Mouse (Mus musculus): ENCODE results near the gene Hspa2.

The Hspa2 gene

DNA sequence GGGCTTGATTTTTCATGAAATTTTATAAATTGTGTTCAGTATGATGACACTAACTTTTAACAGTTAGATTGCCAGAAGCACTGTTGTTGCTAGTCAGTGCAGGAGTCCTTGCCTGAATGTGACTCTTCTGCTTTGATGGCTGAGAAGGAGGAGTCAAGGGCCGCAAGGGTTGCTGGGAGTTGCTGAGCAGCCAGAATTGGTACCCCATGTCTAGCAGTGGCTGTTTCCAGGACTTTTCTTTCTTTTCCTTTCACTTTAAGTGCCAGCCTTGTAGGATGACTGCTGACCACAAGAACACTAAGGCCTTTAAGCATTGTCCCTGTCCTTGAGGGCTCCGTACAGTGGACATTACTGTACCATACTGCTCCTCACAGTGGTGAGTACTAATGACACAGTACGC lies 26.2 kb upstream of the Hspa2 start:
- WGBS = 80% methylated on average over 3 of the region's 3 CpGs

DNA sequence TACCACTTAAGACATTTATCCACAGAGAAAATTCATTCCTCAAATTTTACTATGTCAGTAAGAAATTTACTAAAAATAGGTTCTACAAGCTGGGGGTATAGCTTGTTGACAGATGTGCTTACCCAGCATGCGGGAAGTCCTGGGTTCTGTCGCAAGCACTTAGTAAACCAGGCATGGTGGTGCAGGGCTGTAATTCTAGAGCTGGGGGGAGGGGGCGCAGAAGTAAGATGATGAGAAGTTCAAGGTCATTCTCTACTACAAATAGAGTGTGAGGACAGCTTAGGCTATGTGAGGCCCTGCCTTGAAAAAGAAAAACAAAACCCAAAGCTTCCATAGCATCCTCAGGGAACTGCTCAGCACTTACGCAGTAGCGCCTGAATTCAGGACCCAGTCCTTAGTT lies 25.4 kb upstream of the Hspa2 start:
- WGBS = 92% methylated on average over 5 of the region's 5 CpGs

DNA sequence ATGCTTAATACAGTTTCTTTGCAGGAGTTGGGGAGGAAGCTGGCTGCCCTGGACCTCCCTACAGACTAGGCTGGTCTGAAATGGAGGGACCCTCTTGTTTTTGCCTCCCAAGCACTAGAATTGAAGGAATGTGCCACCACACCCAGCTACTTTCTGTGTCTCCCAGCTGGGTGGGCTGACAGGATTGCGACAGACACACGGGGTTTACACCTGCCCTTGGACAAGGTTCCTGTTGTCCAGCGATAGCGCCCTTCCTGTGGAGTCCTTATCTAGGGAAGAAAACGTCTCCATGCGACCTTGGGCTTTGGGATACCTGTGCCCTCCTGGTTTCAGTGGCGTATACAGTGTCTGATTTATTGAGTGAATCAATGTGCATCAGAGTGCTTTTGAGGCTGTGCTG lies 23.8 kb upstream of the Hspa2 start:
- 85% methylated on average over 7 of the region's 7 CpGs for WGBS

DNA sequence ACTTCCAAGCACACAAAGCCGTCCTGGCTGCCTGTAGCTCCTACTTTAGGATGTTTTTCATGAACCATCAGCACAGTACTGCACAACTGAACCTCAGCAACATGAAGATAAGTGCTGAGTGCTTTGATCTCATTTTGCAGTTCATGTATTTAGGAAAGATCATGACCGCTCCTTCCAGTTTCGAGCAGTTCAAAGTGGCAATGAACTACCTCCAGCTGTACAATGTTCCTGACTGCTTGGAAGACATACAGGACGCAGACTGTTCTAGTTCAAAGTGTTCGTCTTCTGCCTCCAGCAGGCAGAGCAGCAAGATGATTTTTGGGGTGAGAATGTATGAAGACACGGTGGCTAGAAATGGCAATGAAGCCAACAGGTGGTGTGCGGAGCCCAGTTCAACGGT lies 18.6 kb upstream of the Hspa2 start:
- 93% methylated on average over 8 of the region's 8 CpGs for WGBS

DNA sequence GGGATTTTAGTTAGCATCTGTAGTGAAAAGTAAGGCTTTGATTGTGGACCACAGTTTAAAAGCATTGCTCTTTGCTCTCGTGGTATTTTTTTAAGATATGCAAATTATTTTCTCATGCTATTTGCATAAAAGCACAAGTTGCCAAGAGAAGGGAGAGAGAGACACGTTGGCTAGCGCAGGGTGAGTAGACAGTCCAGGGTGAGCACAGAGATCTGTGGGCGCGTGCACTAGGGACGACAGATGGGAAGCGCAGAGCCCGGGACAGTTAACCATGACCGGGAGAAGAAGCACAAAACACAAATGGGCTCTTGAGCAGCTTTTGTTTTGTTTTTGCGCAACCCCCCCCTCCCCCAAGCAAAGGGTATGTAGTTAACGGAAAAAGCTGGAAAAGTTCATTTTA lies 15.2 kb upstream of the Hspa2 start:
- 55% methylated on average over 11 of the region's 11 CpGs for WGBS

DNA sequence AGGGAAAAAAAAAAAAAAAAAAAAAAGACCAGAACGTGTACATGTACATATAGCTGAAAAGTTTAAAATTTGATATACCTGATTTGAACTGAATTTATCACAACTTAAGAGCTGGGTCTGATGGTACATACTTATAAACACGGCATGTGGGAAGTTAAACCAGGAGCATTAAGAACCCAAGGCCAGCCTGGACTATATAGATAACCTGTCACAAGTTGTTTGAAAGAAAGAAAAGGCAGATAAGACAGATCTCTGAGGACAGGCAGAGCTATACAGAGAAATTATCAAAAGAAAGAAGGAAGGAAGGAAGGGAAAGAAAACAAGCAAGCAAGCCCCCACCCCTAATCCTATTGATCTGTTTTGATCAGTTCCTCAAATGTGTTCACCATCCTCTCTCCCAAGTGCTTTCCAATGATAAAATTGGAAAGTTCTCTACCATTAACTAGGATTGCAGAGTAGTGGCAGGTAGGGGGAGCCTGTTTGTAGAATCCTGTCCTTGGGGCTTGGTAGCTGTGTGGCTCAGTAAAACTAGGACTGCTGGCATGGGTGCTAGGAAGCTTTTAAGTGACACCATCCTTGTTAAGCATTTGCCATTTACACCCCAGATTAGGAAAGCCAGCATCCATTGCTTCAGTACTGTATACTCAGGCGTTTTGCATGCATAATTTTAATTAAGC lies 12.2 kb upstream of the Hspa2 start:
- 86% methylated on average over 3 of the region's 3 CpGs for WGBS

DNA sequence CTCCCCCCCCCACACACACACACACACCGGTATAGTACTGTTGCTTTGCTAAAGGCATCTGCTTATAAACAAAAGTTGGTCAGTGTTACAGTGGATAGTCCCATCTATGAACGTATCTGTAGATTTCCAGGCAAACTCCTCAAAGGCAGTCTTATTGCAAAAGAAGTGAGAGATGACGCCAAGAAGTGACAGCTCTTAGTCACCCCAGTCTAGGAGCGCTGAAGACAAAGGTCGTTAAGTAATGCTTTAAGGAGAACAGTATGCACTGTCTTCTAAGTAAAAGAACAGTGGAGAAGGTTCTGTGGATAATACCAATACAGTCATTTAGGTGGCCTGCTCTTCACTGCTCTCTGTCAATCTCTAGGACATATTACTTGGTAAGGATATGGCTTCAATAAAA lies 11.0 kb upstream of the Hspa2 start:
- WGBS = 77% methylated on average over 5 of the region's 5 CpGs

DNA sequence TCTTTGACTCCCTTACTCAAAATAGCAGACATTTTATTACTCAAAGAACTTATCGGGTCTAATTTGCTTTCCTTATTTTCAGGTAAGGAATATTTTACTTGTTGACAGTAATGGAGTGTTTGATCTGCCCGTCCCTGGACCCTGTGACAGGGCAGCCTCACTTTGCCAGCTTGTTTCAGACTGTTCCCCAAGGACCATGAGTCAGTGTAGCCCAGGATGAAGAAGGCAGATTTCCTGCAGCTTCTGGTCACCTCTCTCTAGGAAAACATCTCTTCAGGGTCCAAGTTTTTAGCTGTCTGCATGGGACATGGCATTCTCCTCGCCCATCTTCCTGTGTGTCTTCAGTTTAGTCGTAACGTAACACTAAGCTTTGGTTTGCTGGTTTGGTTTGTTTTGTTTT lies 6.7 kb upstream of the Hspa2 start:
- 94% methylated on average over 5 of the region's 5 CpGs for WGBS

DNA sequence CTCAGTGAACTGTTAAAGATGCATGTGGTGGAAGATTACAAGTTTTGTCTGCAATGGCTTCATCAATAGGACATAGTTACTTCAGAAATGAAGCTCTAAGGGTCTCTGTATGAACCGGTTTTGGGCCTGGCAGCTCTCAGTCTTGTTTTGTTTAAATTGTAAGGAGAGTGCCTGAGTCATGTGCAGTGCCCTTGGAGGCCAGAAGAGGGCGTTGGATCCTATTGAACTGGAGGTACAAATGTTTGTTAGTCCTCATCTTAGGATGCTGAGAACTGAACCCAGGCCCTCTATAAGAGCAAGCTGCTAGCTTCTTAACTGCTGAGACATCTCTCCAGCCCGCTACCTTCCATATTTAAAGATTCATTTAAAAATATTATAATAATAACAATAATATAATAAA lies 2.3 kb upstream of the Hspa2 start:
- WGBS = 62% methylated on average over 3 of the region's 3 CpGs

DNA sequence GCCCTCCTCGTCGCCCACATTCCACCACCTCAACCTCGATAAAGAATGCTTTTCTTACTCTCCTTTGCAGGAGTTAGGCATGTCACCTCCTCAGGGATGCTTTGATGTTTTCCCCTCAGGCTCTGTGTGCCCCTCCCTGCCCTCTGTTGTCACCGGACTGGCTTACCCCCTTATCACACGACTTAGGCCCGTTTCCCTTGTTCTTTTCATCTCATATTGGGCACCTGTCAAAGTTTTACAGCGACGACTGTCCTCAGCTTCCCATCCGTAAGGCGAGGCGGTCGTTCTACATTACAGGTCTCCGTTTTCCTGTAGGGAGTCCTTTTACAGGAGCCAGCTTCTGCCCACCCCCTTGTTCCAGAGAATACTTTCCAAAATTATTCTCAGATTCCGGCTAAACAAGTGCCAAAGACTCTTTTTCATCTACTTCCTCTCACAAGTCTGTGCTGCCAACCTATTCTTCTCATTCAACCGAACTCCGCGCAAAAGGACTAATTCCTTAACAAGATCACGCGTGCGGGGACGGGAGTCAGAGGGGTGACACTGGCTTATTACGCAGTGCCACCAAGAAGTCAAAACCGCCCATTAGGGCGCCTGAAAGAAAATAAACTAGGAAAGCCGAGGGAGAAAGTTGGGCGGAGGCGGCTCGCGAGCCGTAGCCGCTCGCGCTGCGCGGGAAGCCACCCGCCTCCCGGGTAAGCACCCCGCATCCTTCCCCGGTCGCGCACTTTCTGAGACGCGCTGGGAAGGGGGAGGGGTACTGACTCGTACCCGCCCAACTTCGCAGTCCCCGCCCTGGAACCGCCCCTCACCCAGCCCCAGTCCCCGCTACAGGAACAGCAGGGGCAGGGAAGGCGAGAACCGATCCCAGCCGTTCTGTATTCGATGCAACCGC lies 738 bp upstream of the Hspa2 start:
- WGBS = 3% methylated on average over 54 of the region's 54 CpGs

DNA sequence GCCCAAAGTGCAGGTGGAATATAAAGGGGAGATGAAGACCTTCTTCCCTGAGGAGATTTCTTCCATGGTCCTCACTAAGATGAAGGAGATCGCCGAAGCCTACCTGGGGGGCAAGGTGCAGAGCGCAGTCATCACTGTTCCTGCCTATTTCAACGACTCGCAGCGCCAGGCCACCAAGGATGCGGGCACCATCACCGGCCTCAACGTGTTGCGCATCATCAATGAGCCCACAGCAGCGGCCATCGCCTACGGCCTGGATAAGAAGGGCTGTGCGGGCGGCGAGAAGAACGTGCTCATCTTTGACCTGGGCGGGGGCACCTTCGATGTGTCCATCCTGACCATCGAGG lies 833 bp downstream of the Hspa2 start:
- WGBS = 9% methylated on average over 20 of the region's 20 CpGs

DNA sequence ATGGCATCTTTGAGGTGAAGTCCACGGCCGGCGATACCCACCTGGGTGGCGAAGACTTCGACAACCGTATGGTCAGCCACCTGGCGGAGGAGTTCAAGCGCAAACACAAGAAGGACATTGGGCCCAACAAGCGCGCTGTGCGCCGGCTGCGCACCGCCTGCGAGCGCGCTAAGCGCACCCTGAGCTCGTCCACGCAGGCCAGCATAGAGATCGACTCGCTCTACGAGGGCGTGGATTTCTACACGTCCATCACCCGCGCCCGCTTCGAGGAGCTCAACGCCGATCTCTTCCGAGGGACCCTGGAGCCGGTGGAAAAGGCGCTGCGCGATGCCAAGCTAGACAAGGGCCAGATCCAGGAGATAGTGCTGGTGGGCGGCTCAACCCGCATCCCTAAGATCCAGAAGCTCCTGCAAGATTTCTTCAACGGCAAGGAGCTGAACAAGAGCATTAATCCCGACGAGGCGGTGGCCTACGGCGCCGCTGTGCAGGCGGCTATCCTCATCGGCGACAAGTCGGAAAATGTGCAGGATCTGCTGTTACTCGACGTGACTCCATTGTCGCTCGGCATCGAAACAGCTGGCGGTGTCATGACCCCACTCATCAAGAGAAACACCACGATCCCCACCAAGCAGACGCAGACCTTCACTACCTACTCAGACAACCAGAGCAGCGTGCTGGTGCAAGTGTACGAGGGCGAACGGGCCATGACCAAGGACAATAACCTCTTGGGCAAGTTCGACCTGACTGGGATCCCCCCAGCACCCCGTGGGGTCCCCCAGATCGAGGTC lies 1.4 kb downstream of the Hspa2 start:
- WGBS = 4% methylated on average over 64 of the region's 64 CpGs

DNA sequence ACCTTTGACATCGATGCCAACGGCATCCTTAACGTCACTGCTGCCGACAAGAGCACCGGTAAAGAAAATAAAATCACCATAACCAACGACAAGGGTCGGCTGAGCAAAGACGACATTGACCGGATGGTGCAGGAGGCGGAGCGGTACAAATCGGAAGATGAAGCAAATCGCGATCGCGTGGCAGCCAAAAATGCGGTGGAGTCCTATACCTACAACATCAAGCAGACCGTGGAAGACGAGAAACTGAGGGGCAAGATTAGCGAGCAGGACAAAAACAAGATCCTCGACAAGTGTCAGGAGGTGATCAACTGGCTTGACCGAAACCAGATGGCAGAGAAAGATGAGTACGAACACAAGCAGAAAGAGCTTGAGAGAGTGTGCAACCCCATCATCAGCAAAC lies 2.0 kb downstream of the Hspa2 start:
- WGBS = 12% methylated on average over 23 of the region's 23 CpGs

DNA sequence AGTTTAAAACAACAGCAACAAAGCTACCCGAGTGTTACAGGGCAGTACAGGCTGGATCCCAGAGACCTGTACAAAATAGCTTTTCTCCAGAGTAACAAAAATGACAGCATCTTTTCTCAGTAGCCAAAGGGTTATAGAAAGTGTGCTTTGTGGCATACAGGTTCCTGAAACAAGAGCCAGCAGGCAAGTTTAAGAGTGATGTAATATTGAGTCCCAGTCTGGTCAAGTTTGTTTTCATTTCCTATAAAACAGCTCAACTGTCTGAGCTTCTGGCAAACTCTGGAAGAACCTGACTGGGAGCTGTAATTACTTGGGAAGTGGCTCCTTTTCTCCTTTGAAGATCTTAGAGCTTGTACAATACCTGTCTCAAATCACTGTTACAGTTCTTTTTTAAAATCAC lies 3.2 kb downstream of the Hspa2 start:
- 60% methylated on average over 1 of the region's 1 CpGs for WGBS

DNA sequence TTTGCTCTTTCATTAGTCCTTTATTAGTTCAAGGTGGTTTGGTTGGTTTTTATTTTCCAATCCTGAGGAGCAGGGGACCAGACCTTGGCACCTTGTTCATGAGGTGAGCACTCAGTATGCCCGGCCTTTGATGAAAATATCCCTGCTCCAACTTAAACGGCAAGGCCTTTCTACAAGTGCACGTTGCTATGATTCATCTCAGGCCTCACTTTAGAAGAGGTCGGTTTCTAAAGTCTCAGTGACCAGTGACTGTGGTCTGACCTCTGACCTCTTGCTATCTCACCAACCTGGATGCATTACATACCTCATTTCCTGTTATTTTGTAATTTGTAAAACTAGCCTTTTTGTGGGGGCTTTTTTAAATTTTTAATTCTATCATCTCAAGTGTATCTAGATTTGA lies 5.2 kb downstream of the Hspa2 start:
- 84% methylated on average over 4 of the region's 4 CpGs for WGBS

DNA sequence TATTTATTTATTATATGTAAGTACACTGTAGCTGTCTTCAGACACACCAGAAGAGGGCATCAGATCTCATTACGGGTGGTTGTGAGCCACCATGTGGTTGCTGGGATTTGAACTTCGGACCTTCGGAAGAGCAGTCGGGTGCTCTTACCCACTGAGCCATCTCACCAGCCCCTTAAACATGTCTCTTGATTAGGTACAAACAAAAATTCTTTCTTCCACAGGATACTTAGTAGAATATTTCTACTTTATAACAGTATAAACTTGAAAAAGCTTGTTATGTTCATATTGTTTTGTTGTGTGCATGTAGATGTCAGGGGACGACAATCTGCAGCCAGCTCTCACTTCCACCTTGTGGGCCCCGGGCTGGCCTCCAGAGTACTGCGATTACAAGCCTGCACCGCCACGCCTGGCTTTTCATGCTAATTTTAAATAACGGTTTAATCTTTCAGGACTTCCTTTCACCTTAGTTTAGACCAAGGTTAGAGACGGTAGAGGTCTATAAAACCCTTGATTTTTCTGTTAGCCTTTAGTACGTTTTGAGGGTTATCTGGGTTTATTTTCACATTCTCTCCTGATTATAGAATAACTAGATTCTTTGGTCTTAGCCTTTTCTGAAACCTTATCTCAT lies 11.5 kb downstream of the Hspa2 start:
- WGBS = 92% methylated on average over 12 of the region's 12 CpGs

DNA sequence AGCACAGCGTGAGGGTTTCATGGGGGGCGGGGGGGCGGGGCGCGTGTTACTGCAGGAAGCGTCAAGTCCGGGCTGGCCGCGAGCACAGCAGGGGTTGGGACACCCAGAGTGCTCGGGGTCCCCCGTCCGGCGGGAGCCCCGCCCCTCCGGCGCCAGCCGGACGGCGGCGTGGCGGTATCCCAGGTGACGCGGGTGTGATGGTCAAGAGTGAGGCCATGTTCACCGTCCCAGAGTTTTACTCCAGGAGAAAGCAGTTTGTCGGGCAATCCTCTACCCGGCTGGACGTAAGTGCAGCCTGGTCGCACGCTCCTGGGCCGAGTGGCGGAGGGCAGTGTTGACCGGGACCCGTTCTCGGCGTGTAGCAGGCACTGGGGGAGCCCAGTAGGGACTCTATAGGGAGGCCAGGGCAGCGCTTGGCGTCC lies 13.5 kb downstream of the Hspa2 start, which contains the start of gene Ppp1r36:
Gene Ppp1r36 (plus strand): TSS at position 106 of the 422 bp plus-strand sequence.
- WGBS = 4% methylated on average over 37 of the region's 37 CpGs

DNA sequence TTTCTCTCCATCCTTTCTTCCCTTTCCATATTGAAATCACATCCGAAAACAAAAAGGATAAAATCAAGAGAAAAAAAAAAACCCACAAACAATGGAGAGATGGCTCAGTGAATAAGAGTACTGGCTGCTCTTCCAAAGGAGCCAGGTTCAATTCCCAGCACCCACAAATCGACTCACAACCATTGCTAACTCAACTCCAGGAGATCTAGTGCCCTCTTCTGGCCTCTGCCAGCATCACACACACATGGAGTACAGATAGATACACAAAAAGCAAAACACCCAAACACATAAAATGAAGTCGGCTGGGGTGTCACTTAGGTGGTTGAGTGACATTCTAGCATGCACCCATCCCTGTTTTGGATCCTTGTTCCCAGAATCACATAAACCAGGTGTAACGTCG lies 14.4 kb downstream of the Hspa2 start:
- 94% methylated on average over 5 of the region's 5 CpGs for WGBS

DNA sequence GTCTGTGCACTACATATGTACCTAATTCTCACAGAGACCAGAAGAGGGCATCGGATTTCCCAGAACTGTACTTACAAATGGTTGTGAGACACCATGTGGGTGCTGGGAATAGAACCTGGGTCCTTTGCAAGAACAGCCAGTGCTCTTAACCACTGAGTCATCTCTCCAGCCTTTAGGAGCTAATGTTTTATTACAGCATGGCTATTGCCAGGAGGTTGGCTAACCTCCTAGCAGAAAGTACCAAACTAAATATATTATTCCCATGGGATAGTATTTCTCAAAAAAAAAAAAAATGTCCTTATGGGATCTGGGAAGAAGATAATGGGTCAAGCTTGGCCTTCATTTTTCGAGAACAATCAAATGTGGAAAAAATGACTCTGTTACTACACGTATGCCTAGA lies 21.3 kb downstream of the Hspa2 start:
- WGBS = 94% methylated on average over 3 of the region's 3 CpGs

DNA sequence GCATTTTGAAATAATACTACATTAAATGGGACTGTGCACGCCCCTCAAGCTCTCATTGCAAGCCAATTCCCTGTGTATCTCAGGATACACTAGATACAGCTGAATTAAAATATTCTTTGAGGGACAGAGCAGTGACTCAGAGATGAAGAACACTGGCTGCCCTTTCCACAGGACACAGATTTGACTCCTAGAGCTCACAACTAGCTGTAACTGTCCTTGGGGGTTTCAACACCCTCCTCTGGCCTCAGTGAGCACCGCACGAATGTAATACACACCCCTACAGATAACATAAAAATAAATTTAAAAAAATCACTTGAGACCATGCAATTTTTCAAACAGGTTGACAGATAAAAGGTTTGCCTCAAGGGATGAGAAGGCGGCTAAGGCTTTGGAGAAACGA lies 23.6 kb downstream of the Hspa2 start:
- 79% methylated on average over 5 of the region's 5 CpGs for WGBS

DNA sequence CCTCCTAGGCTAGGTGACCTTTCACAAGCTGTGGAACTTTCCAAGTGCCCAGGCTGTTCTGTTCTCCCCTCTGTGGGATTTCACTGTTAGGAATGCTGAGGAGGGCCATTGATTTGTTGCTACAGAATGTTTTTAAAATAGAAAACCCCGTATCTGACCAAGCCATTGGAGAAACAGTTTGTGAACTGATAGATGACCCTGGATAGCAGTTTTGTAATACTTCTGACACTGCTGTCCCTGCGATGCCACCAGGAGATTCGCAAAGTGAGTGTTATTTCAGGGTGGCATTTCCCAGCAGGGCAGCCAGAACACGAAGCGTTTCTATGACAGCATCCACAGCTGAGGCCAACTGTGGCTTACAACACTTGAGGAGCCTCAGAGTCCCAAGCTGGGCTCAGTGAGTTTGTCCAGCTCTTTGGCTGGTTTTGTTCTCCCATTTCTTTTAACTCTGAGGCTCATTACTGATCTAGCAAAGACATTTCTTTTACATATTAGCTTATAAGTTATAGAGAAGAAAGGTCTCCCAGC lies 27.0 kb downstream of the Hspa2 start:
- 32% methylated on average over 5 of the region's 5 CpGs for WGBS

DNA sequence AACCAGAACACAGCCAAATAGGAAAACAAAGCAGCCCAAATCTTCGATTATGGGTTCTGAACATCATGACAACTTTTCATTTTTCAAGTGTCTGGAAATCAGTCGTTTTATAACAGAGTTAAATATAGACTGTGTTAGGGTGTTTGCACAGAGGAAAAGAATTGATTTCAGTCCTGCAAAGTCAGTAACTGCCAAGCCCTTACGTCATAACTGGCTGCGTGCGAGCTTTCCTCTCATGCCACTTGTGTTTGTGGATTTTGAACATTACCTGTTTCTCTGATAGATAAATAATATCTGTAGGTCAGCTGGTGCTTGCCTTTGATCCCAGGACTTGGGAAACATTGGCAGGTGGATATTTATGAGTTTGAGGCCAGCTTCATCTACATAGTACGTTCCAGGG lies 27.5 kb downstream of the Hspa2 start:
- WGBS = 54% methylated on average over 6 of the region's 6 CpGs
